Mouse (Mus musculus): ENCODE results near the gene Pth2.

The Pth2 gene

DNA sequence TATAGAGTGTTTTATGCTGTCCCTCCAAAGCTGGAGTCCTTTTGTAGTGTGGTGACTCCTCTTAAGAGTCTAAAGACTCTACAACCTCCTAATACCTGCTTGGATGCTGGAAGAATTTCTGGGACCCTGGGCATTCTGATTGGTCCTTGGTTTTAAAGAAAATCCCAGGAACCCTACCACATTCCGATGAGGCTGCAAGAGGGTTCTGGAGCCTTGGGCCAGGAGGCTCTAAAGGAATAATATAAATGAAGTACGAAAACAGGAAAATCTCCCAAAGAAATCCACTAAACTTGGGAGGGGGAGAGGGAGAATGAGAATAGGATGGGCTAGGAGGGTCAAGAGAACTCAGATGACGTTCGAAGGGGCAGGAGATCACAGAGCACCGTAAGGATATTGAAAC is 27.2 kb upstream of the Pth2 start:
- no peak for ATAC-seq (ENCODE audit: low TSS enrichment)

- peak; percentile 91 for ATAC-seq (ENCODE audit: low TSS enrichment)
Observed at GRCm38 (mm10) chr7:45154096-45154992, 26.5 kb upstream of the Pth2 start, which contains the start of the genes Pih1d1 and Aldh16a1. Gene Pih1d1 (plus strand): TSS chr7:45154303. Gene Aldh16a1 (minus strand): TSS chr7:45154584.

GRCm38 (mm10) chr7:45154993-45155514 is 25.7 kb upstream of the Pth2 start:
- no peak for ATAC-seq (ENCODE audit: low TSS enrichment)

DNA sequence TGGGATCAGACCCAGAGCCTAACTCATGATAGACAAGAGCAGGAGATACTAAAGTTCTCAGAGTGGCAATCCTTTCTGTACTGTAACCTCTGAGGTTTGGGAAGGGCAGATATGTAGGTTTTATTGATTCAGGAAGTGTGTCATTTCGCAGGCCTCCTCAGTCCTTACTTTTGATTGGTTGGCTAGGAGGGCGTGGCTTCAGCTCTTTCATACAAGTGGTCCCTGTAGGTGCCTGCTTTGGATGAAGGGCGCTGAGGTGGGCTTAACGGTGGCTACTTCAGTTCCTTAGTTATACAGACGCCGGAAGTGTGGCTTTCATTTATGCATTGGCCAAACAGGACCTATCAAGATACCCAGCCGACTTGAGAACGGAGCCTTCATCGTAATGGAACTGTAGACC is 25.2 kb upstream of the Pth2 start:
- ATAC-seq (ENCODE audit: low TSS enrichment): no peak

DNA sequence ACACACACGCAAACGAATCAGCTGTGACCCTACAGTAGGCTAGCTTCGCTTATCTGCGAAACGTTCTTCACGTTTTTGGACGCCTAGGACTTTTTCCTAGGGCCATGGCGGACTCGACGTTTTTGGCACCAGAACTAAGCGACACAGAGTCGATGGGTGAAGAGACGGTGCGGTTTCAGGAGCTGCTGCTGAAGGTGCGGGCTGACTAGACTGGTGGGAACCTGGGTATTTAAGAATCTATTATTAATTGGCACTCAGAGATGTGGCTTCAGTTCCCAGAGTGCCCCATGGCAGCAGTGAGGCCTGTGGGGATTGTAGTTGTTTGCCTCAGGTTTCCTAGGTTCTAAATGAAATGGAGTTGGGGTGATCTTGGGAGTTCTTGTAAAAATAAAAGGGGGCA is 24.6 kb upstream of the Pth2 start:
- no peak for ATAC-seq (ENCODE audit: low TSS enrichment)

GRCm38 (mm10) chr7:45157459-45157858 is 23.3 kb upstream of the Pth2 start:
- ATAC-seq (ENCODE audit: low TSS enrichment): no peak

- no peak for ATAC-seq (ENCODE audit: low TSS enrichment)
Observed at GRCm38 (mm10) chr7:45158991-45159390, 21.8 kb upstream of the Pth2 start.

- ATAC-seq (ENCODE audit: low TSS enrichment): no peak
Observed at GRCm38 (mm10) chr7:45160316-45160800, 20.4 kb upstream of the Pth2 start.

DNA sequence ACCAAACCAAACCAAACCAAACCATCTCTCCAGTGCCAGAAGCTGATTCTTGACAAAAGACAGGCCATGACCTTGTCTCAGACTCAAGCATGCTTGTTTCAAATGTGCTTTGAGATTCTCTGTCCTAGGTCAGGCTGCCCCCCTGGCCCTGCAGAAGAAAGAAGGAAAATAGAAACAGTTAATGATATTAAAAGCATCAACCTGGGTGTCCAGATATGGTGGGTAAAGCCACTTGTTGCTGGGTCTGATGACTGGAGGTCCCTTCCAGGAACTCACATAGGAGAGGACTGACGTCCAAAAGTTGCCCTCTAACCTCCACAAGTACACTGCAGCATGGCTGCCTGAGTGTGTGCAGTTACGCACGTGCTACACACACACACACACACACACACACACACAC is 19.9 kb upstream of the Pth2 start:
- no peak for ATAC-seq (ENCODE audit: low TSS enrichment)

DNA sequence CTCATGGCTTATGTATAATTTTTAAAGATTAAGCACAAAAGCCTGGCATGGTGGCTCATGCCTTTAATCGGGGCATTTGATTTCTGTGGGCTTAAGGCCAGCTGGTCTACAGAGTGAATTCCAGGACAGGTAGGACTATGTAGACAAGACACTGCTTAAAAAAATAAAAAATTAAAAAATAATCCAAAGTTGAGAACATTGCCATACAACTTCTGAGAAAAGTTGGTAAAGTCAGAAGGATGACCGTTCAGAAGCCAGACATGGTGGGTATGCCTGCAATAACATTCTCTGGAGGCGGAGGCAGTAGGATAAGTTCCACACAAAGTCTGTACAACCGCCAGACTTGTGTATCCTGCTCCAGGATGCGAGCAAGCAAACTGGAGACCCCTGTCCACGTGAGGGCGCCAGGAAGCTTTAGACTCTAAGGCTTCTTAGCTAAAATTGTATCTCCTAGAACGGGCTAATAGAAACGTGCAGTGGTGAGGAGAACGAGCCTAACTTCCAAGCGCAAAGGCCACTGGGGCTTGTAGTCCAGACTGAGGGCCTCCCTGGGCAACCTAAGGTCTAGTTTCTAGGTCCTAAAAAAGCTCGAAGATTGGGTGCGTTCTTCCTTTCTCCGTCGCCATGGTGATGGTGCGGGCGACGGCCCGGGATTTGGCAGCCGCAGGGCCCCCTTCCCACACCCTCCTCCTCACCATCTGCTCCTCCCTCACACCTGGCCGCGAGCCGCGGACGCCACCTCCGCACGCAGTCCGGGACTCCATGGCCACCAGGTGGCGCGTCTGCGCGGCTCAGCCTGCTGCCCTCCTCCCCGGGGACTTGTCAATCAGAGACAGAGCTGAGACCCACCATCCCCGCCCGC is 19.0 kb upstream of the Pth2 start:
- ATAC-seq (ENCODE audit: low TSS enrichment): peak; percentile 69

DNA sequence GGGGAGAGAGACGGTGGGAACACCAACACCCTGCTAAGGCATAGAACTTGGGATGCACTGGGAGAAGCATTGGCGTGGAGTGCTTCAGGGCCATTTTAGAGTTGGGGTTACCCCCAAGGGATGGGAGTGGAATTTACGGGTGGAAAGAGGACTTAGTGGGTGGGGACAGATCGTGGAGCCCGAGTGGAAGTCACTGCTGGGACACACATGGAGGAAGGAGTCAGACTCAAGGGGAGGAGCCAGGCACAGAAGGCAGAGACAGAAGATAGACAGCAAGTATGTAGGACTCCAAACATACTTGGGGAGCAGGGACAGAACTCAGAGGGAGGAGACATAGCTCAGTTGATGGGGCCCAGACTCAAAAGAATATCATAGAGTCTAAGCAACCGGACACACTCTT is 18.2 kb upstream of the Pth2 start:
- ATAC-seq (ENCODE audit: low TSS enrichment): peak; percentile 35; the same call in 1 of the 2 replicates

DNA sequence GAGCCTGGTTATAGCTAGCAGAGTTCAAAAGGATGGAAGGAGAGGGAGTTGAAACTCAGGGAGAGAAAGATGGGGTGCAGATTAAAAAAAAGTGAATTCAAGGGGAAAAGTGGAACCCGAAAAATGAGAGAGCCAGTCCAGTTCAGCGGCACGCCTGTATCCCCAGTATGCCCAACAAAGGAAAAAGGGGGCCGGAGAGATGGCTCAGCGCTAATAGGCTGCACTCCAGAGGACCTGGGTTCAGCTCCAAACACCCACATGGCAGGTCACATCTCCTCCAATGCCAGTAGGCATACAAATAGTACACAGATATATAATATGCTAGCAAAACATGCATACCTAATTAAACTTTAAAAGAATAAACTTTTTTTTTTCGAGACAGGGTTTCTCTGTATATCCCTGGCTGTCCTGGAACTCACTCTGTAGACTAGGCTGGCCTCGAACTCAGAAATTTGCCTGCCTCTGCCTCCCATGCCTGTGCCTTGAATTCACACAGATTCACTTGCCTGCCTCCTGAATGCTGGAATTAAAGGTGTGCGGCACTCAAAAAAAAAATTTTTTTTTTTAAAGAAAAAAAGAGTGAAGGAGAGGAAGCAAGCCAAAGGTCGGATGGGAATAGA is 17.7 kb upstream of the Pth2 start:
- no peak for ATAC-seq (ENCODE audit: low TSS enrichment)

DNA sequence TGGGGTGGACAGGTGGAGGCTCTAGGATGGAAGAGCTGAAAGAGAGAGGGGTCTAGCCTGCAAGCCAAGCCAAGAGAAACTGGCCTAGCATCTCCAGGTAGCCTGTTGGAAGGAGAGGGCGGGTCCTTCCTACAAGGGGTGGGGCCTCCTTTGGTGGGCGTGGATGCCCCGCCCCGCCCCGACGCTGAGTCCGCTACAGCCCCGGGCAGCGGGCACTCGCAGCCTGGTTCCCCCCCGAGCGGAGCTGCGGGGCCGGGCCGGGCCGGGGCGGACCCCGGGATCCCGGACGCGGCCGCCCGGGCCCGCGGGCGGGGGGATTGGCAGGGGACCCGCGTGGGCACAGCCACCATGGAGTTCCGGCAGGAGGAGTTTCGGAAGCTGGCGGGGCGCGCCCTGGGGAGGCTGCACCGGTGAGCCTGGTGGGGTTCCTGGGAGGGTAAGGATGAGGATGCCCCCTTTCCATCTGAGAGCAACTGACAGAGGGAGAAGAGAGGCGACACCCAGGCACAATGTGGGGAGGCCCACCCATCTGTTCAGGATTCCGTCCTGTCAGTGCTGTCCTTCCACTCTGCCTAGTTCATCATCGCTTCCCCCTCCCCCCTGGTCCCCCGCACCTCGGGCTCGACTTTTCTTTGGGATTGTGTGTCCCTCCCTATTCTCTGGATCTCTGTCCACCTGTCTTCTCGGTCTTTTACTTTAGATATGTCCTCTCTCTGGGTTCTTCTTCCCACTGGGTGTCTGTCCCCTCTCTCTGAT is 16.9 kb upstream of the Pth2 start, which contains the start of gene Slc17a7:
Gene Slc17a7 (plus strand): TSS at position 215 of the 756 bp plus-strand sequence.
- no peak for ATAC-seq (ENCODE audit: low TSS enrichment)

DNA sequence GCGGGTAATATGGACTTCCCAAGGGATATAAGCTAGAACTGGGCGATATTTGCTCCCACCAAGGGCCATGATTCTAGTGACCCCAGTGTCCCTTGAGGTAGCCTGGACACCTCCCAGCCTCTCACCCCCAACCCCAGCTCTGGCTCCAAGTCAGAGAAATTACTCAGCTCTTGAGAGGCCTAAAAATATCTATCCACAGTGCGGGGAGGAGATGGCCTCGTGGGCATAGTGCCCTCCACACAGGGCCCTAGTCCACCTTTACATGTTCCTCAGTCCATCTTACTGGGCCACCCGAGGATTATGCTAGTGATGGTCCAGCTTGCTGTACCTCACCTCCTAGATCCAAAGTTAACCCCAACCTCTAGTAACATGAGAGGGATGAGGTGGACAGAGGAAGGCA is 16.0 kb upstream of the Pth2 start:
- no peak for ATAC-seq (ENCODE audit: low TSS enrichment)

DNA sequence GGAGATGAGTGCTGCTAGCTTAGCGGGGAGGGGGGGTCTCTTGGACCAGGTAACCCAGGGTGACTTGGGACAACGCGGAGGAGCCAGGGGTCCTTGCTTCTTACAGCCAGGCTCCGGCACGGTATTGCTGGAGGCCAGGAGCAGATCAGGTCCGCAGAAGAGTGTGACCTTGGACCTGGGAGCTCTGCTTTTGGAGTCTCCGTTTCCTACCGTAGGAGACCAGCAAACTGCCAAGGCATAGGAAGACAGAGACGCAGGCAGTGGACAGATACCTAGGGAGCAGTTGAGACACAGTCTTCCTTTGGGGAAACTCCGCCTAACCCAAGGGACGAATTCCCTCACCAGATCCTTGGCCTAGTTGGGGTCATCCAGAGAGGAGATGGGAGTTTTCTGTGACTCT is 15.1 kb upstream of the Pth2 start:
- ATAC-seq (ENCODE audit: low TSS enrichment): no peak

GRCm38 (mm10) chr7:45166950-45167401 is 13.8 kb upstream of the Pth2 start:
- peak; percentile 11; the same call in 1 of the 2 replicates for ATAC-seq (ENCODE audit: low TSS enrichment)

DNA sequence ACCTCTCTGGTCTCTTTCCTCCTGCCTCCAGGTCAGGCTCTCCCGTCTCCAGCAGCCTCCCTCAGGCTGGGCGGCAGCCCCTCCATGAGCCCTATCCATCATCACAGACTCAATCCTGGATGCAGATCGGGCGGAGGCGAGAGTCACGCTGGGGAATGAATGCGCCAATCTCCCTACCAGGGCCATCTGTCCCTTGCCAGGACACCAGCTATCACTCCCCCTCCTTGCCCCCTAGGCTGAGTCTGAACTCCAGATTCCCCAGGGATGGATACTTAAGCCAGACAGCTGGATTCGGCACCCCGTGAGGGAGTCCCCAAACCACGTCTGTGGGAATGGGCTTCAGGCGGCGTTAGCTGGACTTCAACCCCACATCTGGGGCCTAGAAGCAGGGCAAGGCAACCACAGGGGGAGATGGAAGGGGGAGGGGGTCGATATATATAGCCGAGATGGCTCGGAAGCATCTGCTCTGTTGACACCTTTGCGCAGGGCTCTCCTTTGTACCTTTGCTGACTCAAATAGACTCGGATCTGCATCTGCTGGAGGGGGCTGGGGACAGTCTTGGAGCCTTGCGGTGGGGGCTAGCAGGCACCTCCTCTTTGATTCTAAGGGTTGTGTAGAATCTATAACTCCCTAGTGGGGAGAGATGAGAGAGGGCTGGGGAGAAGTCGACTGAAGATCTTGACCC is 12.9 kb upstream of the Pth2 start:
- ATAC-seq (ENCODE audit: low TSS enrichment): 0 out of 2 replicates have a peak, but pooled peaks have one; percentile 17

GRCm38 (mm10) chr7:45168656-45169055 is 12.1 kb upstream of the Pth2 start:
- 0 out of 2 replicates have a peak, but pooled peaks have one; percentile 13 for ATAC-seq (ENCODE audit: low TSS enrichment)

DNA sequence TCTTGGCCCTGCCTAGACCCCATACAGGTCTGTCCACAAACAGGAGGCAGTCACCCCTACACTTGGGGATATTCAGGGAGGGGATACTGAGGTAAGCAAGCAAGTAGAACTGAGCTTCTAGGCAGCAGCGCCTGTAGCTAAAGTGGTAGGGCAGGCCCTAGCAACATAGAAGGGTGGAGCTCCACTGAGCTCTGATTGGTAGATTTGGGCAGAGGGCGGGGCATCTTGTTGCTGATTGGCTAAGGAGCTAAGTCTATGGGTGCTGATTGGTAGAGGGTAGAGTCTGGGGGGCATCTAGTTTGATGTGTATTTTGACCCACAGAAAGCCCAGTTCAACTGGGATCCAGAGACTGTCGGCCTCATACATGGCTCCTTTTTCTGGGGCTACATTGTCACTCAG is 11.3 kb upstream of the Pth2 start:
- ATAC-seq (ENCODE audit: low TSS enrichment): 0 out of 2 replicates have a peak, but pooled peaks have one; percentile 18

GRCm38 (mm10) chr7:45172974-45173373 is 7.8 kb upstream of the Pth2 start:
- ATAC-seq (ENCODE audit: low TSS enrichment): no peak

Measured in frontal cortex, adult (tissue).